Mouse (Mus musculus): ENCODE data around the gene Acss2. TPM values are rescaled to one million over a fixed set of nuclear protein-coding genes. Genes with fewer than 3 reads are reported as not detected.

Acss2 gene
- polyA plus RNA-seq (2012; fragmentation: generic; extraction: Trizol): 3.1 TPM
- long read RNA-seq, experiment 1, partial matches to known transcripts: 1 of 5 reads
- long read RNA-seq, experiment 1, other reads (novel, unspliced or antisense): 0 of 5 reads
- long read RNA-seq, experiment 2, transcript Acss2-201 (18 exons, 2,931 nt): major isoform, 17 of 20 reads
- long read RNA-seq, experiment 2, partial matches to known transcripts: 0 of 20 reads
- long read RNA-seq, experiment 2, other reads (novel, unspliced or antisense): 2 of 20 reads

DNA sequence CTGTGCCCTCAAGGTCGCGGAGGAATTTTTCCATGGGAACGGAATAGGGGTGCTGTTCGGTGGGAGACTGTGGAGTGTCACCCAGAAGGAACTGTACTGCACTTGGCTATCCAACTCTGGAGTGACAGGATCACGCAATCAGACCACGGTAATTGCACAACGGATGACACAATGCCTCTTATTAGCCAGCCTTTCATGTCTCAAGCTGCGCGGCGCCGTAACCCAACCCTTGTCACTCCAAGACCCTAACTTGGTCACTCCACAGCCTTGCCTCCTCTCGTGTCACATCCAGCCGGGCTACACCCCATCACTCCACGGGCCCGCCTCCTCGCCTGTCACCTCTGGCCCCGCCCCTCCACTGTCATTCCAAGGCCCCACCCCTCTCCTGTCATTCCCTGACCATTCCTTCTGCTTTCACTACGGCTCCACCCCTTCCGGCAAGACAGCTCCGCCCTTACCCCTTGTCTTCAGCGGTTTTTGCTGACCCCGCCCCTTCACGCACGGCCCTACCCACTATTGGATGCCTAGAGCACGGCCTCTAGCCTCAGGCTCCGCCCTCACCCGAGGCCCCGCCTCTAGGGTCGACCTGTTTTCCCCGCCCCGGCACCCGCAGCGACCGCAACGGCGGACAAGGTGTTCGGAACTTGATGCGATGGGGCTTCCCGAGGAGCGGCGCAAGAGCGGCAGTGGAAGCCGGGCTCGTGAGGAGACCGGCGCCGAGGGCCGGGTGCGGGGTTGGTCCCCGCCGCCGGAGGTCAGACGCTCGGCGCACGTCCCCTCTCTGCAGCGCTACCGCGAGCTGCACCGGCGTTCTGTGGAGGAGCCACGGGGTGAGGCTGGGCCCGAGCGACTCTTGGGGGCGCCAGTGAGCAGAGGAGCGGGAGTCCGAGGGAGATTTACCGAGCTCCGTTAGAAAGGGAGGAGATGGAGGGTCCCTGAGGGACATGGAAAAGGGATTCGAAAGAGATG is at the start of gene Acss2, which contains the start of gene Ggt7:
Gene Acss2 (plus strand): TSS at position 494 of the 969 bp plus-strand sequence.
Gene Ggt7 (minus strand): TSS at position 783 of the 969 bp plus-strand sequence.
- H3K79me2 ChIP-seq (ENCODE audit: control insufficient read depth, insufficient read depth): no peaks in the 10 kb centered on the region
- H3K36me3 ChIP-seq (ENCODE audit: control insufficient read depth, insufficient read depth): no peaks in the 10 kb centered on the region
- H3K27me3 ChIP-seq (ENCODE audit: control insufficient read depth, insufficient read depth, insufficient read length): no peaks in the 10 kb centered on the region
- H3K4me3 ChIP-seq (ENCODE audit: insufficient read depth, poor library complexity, severe bottlenecking): peak within 1 kb of the TSS; percentile 41
- TF ChIP-seq FOSL1 (IDR thresholded peaks at IDR 0.05; ENCODE audit: insufficient read depth, low read length, poor library complexity, severe bottlenecking) (no peak), CEBPB (IDR thresholded peaks at IDR 0.05; ENCODE audit: low read depth) (peak; percentile 63), USF1 (IDR thresholded peaks at IDR 0.05; ENCODE audit: low read depth) (no peak), CTCF (IDR thresholded peaks at IDR 0.05; ENCODE audit: control insufficient read depth, insufficient read depth, insufficient read length) (peak; percentile 83), MAX (IDR thresholded peaks at IDR 0.05) (no peak)
- no peaks in the 10 kb centered on the region for H3K79me3 ChIP-seq (ENCODE audit: low read depth)
- H3ac ChIP-seq (ENCODE audit: control insufficient read depth, insufficient read length, low read depth): peak within 1 kb of the TSS; percentile 8

DNA sequence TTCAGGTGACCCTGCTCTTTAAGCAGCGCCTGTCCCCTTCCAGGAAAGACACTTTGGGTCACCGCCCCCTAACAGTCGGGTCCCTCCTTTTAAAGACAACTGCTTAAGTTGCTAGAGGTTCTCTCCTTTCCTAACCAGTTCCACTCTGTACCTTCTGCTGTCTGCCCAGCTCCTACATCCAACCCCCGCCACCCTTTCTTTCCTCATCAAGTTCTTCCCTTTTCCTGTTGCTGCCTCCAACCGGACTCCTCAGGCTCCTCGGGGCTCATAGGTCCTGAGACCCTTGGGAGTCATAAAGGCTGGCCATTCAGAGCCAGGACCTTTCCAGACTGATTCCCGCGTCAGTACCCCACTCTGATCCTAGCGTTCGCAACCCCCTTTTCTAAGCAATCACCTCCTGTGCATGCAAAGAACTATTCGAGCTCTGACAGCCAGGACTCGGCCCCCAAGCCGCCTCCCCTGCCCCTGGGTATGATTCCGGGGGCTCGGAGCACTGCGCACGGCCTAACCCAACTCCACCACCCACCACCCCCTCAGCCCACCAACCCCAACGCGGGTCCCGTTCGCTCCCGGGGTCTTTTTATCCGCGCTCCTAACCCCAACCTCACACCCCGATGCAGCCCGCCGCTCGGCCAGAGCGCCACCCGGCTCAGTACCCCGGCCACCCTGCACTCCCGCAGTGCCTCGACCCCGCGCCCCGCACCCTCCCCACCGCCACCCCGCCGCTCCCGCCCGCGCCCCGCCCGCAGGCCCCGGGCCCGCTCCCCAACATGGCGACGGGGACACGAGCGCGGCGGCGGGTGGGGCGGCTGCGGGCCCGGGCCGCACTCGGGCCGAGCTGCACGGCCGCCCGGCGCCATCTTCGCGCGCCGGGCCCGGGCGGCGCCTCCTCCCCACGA is 44.8 kb upstream of the Acss2 start:
- Histone ChIP-seq H3ac (ENCODE audit: control insufficient read depth, insufficient read length, low read depth) (peak overlapping the region; percentile 79), H3K36me3 (ENCODE audit: control insufficient read depth, insufficient read depth) (no peaks in the 10 kb centered on the region)
- TF ChIP-seq FOSL1 (IDR thresholded peaks at IDR 0.05; ENCODE audit: insufficient read depth, low read length, poor library complexity, severe bottlenecking) (no peak), MYOG (IDR thresholded peaks at IDR 0.05; ENCODE audit: control insufficient read depth, extremely low read depth, insufficient read length) (no peak), MYOD1 (IDR thresholded peaks at IDR 0.05; ENCODE audit: control insufficient read depth, insufficient read length, low read depth) (no peak), CEBPB (IDR thresholded peaks at IDR 0.05; ENCODE audit: low read depth) (no peak)

DNA sequence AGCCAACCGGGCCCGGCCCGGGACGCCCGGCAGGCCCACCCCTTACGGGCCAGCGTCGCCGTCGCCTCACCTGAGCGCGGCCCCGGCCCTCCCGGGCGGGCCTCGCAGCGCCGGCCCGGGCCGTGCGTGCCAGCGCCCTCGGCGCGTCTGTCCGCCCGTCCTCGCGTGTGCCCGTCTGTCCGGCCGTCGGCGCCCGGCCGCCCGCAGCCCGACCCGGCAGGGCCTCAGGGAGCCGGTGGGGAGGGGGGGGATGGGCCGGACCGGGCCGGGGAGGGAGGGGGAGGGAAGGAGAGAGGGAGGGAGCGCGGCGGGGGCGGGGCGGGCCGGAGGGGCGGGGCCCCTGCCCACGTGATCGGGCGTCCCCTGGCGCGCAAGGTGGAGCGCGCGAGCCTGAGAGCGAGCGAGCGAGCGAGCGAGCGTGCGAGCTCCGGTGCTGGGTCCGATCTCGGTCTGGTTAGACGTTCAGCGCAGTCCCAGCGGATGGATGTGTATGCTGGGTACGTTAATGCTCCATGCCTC is 44.1 kb upstream of the Acss2 start, which contains the start of gene Ncoa6:
Gene Ncoa6 (minus strand): TSS at position 325 of the 519 bp plus-strand sequence.
- H3K79me3 ChIP-seq (ENCODE audit: low read depth): peaks cover 40% of the 10 kb centered on the region
- H3K36me3 ChIP-seq (ENCODE audit: control insufficient read depth, insufficient read depth): no peaks in the 10 kb centered on the region
- peak within 1 kb of the TSS; percentile 65 for H3K4me3 ChIP-seq (ENCODE audit: insufficient read depth, poor library complexity, severe bottlenecking)
- TF ChIP-seq FOSL1 (IDR thresholded peaks at IDR 0.05; ENCODE audit: insufficient read depth, low read length, poor library complexity, severe bottlenecking) (no peak), CEBPB (IDR thresholded peaks at IDR 0.05; ENCODE audit: low read depth) (no peak), MYOG (IDR thresholded peaks at IDR 0.05; ENCODE audit: control insufficient read depth, extremely low read depth, insufficient read length) (no peak), CTCF (IDR thresholded peaks at IDR 0.05; ENCODE audit: control insufficient read depth, insufficient read depth, insufficient read length) (no peak), MYOD1 (IDR thresholded peaks at IDR 0.05; ENCODE audit: control insufficient read depth, insufficient read length, low read depth) (no peak), MAX (IDR thresholded peaks at IDR 0.05) (no peak), USF1 (IDR thresholded peaks at IDR 0.05; ENCODE audit: low read depth) (peak; percentile 66)
- H3ac ChIP-seq (ENCODE audit: control insufficient read depth, insufficient read length, low read depth): peak within 1 kb of the TSS; percentile 79
- H3K27me3 ChIP-seq (ENCODE audit: control insufficient read depth, insufficient read depth, insufficient read length): no peaks in the 10 kb centered on the region
- peaks cover 50% of the 10 kb centered on the region for H3K79me2 ChIP-seq (ENCODE audit: control insufficient read depth, insufficient read depth)

More for the DNA sequence above, 44.8 kb upstream of the Acss2 start:
- Histone ChIP-seq H3K4me3 (ENCODE audit: insufficient read depth, poor library complexity, severe bottlenecking) (peak overlapping the region; percentile 65), H3K27me3 (ENCODE audit: control insufficient read depth, insufficient read depth, insufficient read length) (no peaks in the 10 kb centered on the region), H3K79me3 (ENCODE audit: low read depth) (peaks cover 46% of the 10 kb centered on the region), H3K79me2 (ENCODE audit: control insufficient read depth, insufficient read depth) (peaks cover 58% of the 10 kb centered on the region)

DNA sequence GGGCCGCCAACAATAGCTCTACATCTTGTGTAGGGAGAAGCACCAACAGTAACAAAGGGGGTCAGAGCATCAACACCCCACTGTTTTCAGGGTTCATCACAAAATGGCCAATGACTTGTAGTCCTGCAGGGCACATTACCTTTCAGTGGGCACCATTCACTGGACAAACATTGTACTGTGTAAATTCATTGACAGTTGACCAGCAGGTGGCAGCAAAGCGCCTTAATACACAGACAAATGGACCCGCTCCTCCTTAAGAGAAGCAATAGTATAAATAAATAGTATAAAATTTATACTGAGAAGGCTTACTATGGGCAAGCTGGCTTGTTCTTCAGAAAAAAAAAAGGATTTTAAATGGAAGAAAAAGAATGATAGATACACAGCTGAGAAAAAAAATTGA is 35.7 kb upstream of the Acss2 start:
- H3K36me3 ChIP-seq (ENCODE audit: control insufficient read depth, insufficient read depth): no peaks in the 10 kb centered on the region
- H3K27me3 ChIP-seq (ENCODE audit: control insufficient read depth, insufficient read depth, insufficient read length): no peaks in the 10 kb centered on the region
- H3K4me3 ChIP-seq (ENCODE audit: insufficient read depth, poor library complexity, severe bottlenecking): no peak overlapping the region
- no peak overlapping the region for H3ac ChIP-seq (ENCODE audit: control insufficient read depth, insufficient read length, low read depth)
- no peak for TF ChIP-seq MYOD1 (IDR thresholded peaks at IDR 0.05; ENCODE audit: control insufficient read depth, insufficient read length, low read depth)
- no peak for TF ChIP-seq MAX (IDR thresholded peaks at IDR 0.05)
- TF ChIP-seq MYOG (IDR thresholded peaks at IDR 0.05; ENCODE audit: control insufficient read depth, extremely low read depth, insufficient read length): no peak
- no peak for TF ChIP-seq CEBPB (IDR thresholded peaks at IDR 0.05; ENCODE audit: low read depth)
- no peaks in the 10 kb centered on the region for H3K79me2 ChIP-seq (ENCODE audit: control insufficient read depth, insufficient read depth)
- H3K79me3 ChIP-seq (ENCODE audit: low read depth): no peaks in the 10 kb centered on the region

DNA sequence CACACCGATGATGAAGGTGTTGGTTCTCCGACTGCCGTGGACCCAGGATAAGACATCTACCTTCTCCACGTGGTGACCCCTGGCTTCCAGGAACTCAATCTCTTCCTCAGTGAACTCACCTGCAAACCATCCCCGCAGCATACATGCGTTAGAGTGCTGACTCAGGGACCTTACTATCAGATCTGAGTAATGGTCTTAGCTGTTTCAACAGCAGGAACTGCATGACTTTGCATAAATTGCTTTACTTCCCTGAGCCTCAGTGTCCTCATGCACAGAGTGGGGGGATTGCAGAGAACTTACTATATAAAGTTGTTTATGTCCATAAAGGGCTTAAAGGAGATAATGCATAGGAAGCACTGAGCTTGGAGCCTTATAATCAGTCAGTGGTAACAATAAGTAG is 26.8 kb upstream of the Acss2 start:
- Histone ChIP-seq H3K27me3 (ENCODE audit: control insufficient read depth, insufficient read depth, insufficient read length) (no peaks in the 10 kb centered on the region), H3K79me2 (ENCODE audit: control insufficient read depth, insufficient read depth) (no peaks in the 10 kb centered on the region), H3K79me3 (ENCODE audit: low read depth) (no peaks in the 10 kb centered on the region), H3K36me3 (ENCODE audit: control insufficient read depth, insufficient read depth) (no peaks in the 10 kb centered on the region), H3K4me3 (ENCODE audit: insufficient read depth, poor library complexity, severe bottlenecking) (no peak overlapping the region), H3ac (ENCODE audit: control insufficient read depth, insufficient read length, low read depth) (no peak overlapping the region)
- no peak for TF ChIP-seq MYOD1 (IDR thresholded peaks at IDR 0.05; ENCODE audit: control insufficient read depth, insufficient read length, low read depth)
- TF ChIP-seq CEBPB (IDR thresholded peaks at IDR 0.05; ENCODE audit: low read depth): no peak
- TF ChIP-seq FOSL1 (IDR thresholded peaks at IDR 0.05; ENCODE audit: insufficient read depth, low read length, poor library complexity, severe bottlenecking): no peak
- TF ChIP-seq MYOG (IDR thresholded peaks at IDR 0.05; ENCODE audit: control insufficient read depth, extremely low read depth, insufficient read length): no peak
- TF ChIP-seq CTCF (IDR thresholded peaks at IDR 0.05; ENCODE audit: control insufficient read depth, insufficient read depth, insufficient read length): no peak
- no peak for TF ChIP-seq MAX (IDR thresholded peaks at IDR 0.05)
- TF ChIP-seq USF1 (IDR thresholded peaks at IDR 0.05; ENCODE audit: low read depth): no peak
